Mouse (Mus musculus): ENCODE results near the gene Arid5b. TPM values are rescaled to one million over a fixed set of nuclear protein-coding genes. Genes with fewer than 3 reads are reported as not detected.

Gene Arid5b
- total and polyA plus RNA-seq, 2 experiments from 2014 or later, result 11.4 to 14.5 TPM

DNA sequence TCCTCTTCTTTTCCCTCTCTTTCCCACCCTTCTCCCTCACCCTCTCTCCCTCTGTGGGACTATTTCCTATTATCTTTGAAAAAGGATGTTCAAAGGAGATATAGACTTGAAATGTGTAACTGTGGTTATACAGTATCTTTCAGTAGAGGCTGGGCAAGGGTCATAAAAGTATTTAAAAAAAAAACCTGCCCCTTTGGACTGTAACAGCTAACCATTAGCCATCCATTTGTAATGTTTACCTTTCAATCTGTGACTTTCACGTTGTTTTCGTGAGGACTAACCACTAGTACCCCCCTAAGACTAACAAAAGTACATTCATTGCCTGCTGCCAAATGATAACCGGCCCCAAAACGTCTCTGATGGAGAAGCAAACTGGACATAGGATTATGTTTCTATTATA, 59.9 kb downstream of the Arid5b start:
- ATAC-seq (ENCODE audit: insufficient read depth, low read depth) (no peak), DNase-seq (ENCODE audit: low spot score) (no peak)
- Histone ChIP-seq H3K27ac (ENCODE audit: low read depth) (peak overlapping the region; percentile 86), H3K4me1 (ENCODE audit: control insufficient read depth, insufficient read depth) (peaks cover 21% of the 10 kb centered on the region), H3K27me3 (ENCODE audit: control insufficient read depth, insufficient read depth, low read length) (no peaks in the 10 kb centered on the region), H3K9ac (replicated peaks; ENCODE audit: low read depth, low read length) (no peak overlapping the region), H3K9me3 (replicated peaks; ENCODE audit: control insufficient read depth, low read length) (peaks cover 7% of the 10 kb centered on the region; the same call in 1 of the 2 replicates), H3K4me3 (ENCODE audit: low read depth, low read length) (no peak overlapping the region), H3K4me2 (ENCODE audit: low read depth, low read length) (no peak overlapping the region), H3K36me3 (replicated peaks; ENCODE audit: control insufficient read depth, insufficient read depth, low read length) (peaks cover 13% of the 10 kb centered on the region; the same call in 1 of the 2 replicates)
- 70% methylated on average over 4 of the region's 4 CpGs for WGBS
- TF ChIP-seq EP300 (IDR thresholded peaks at IDR 0.05; ENCODE audit: low read depth) (no peak), CTCF (IDR thresholded peaks at IDR 0.05; ENCODE audit: low read depth) (no peak)

DNA sequence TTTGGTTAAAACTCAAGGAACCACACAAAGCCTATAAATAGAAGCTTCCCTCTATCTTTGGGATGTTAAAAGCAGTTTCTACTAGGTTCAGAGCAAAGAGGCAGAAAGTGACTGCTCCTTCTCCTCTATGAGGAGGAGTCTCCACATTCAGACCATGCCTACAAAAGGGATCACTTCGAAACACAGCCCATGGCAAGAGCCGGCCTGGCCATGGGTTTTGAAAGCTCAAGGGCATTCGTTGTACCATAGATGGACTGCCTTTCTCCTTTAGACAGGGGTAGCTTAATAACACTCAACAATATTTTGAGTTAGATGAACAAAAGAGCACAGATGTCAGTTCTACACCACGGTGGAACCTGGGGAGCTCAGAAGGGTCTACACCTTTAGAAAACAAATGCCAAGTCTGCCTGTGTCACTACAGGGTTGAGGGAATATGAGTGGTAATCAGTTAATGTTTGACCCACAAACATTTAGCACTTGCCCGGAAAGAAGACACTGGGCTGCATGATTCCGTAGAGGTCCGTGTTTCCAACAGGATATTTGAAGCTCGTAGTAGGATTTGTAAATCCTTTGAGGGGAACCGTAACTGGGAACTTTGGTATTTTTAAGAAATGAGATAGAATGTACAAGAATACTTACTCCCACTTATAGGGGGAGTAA, 63.6 kb downstream of the Arid5b start:
- Histone ChIP-seq H3K9me3 (replicated peaks; ENCODE audit: control insufficient read depth, low read length) (peaks cover 7% of the 10 kb centered on the region; the same call in 1 of the 2 replicates), H3K4me3 (ENCODE audit: low read depth, low read length) (no peak overlapping the region), H3K36me3 (replicated peaks; ENCODE audit: control insufficient read depth, insufficient read depth, low read length) (peaks cover 7% of the 10 kb centered on the region; the same call in 1 of the 2 replicates), H3K4me1 (ENCODE audit: control insufficient read depth, insufficient read depth) (peaks cover 23% of the 10 kb centered on the region; the same call in 1 of the 2 replicates), H3K4me2 (ENCODE audit: low read depth, low read length) (no peak overlapping the region), H3K27ac (ENCODE audit: low read depth) (no peak overlapping the region), H3K27me3 (ENCODE audit: control insufficient read depth, insufficient read depth, low read length) (no peaks in the 10 kb centered on the region), H3K9ac (replicated peaks; ENCODE audit: low read depth, low read length) (no peak overlapping the region)
- ATAC-seq (ENCODE audit: insufficient read depth, low read depth) (no peak), DNase-seq (ENCODE audit: low spot score) (no peak)
- TF ChIP-seq EP300 (IDR thresholded peaks at IDR 0.05; ENCODE audit: low read depth) (no peak), CTCF (IDR thresholded peaks at IDR 0.05; ENCODE audit: low read depth) (no peak)
- WGBS, result 92% methylated on average over 9 of the region's 9 CpGs

- Histone ChIP-seq H3K4me2 (ENCODE audit: low read depth, low read length) (no peak overlapping the region), H3K4me1 (ENCODE audit: control insufficient read depth, insufficient read depth) (peaks cover 15% of the 10 kb centered on the region; the same call in 1 of the 2 replicates), H3K27me3 (ENCODE audit: control insufficient read depth, insufficient read depth, low read length) (no peaks in the 10 kb centered on the region), H3K36me3 (replicated peaks; ENCODE audit: control insufficient read depth, insufficient read depth, low read length) (peaks cover 4% of the 10 kb centered on the region; the same call in 1 of the 2 replicates), H3K9me3 (replicated peaks; ENCODE audit: control insufficient read depth, low read length) (peaks cover 5% of the 10 kb centered on the region; the same call in 1 of the 2 replicates), H3K27ac (ENCODE audit: low read depth) (peak overlapping the region; percentile 20; the same call in 1 of the 2 replicates), H3K9ac (replicated peaks; ENCODE audit: low read depth, low read length) (no peak overlapping the region), H3K4me3 (ENCODE audit: low read depth, low read length) (no peak overlapping the region)
- 43% methylated on average over 10 of the region's 10 CpGs for WGBS
- ATAC-seq (ENCODE audit: insufficient read depth, low read depth) (0 out of 2 replicates have a peak, but pooled peaks have one; percentile 20), DNase-seq (ENCODE audit: low spot score) (peak; percentile 31)
- TF ChIP-seq EP300 (IDR thresholded peaks at IDR 0.05; ENCODE audit: low read depth) (no peak), CTCF (IDR thresholded peaks at IDR 0.05; ENCODE audit: low read depth) (no peak)
Observed at GRCm38 (mm10) chr10:68212061-68212915, 66.3 kb downstream of the Arid5b start.

- no peak overlapping the region for H3K4me2 ChIP-seq (ENCODE audit: low read depth, low read length)
- H3K9ac ChIP-seq (replicated peaks; ENCODE audit: low read depth, low read length), result no peak overlapping the region
- no peak for TF ChIP-seq CTCF (IDR thresholded peaks at IDR 0.05; ENCODE audit: low read depth)
- no peak for TF ChIP-seq EP300 (IDR thresholded peaks at IDR 0.05; ENCODE audit: low read depth)
- H3K36me3 ChIP-seq (replicated peaks; ENCODE audit: control insufficient read depth, insufficient read depth, low read length), result no peaks in the 10 kb centered on the region
- H3K4me1 ChIP-seq (ENCODE audit: control insufficient read depth, insufficient read depth), result peaks cover 15% of the 10 kb centered on the region; the same call in 1 of the 2 replicates
- no peak overlapping the region for H3K27ac ChIP-seq (ENCODE audit: low read depth)
- 66% methylated on average over 2 of the region's 2 CpGs for WGBS
- H3K4me3 ChIP-seq (ENCODE audit: low read depth, low read length), result no peak overlapping the region
- no peaks in the 10 kb centered on the region for H3K9me3 ChIP-seq (replicated peaks; ENCODE audit: control insufficient read depth, low read length)
- no peak for ATAC-seq (ENCODE audit: insufficient read depth, low read depth)
- no peaks in the 10 kb centered on the region for H3K27me3 ChIP-seq (ENCODE audit: control insufficient read depth, insufficient read depth, low read length)
- no peak for DNase-seq (ENCODE audit: low spot score)
Observed at GRCm38 (mm10) chr10:68211514-68211913, 67.0 kb downstream of the Arid5b start.

DNA sequence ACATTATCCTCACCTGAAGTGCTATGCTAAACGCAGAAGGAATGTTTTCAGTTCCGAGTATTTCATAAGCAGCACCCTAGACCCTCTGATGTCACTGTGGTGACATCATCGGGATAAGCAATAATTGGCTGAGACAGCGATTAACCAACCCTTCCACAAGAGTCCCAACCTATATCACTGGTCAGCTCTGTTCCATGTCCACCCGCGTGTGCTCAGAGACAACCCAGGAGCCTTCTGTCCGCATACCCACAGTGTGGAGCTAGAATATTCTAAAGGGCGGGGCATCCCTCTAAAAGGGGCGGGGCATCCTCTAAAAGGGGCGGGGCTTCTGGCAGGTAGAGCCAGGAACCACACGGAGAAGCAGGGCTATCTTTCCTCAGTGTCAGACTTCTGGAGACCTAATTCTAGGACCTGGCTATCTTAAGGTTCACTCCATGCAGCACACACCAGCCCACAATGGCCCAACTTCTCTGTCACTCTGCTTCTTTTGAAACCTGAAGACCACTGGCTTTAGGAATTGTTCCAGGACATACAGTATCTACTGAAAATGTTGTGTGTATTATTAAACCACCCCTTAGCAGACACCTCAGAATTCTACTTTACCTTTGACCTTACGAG, 68.4 kb downstream of the Arid5b start:
- WGBS, result 80% methylated on average over 12 of the region's 12 CpGs

More for the DNA sequence above, 68.4 kb downstream of the Arid5b start:
- Histone ChIP-seq H3K4me3 (ENCODE audit: low read depth, low read length) (no peak overlapping the region), H3K27ac (ENCODE audit: low read depth) (no peak overlapping the region), H3K36me3 (replicated peaks; ENCODE audit: control insufficient read depth, insufficient read depth, low read length) (no peaks in the 10 kb centered on the region), H3K9ac (replicated peaks; ENCODE audit: low read depth, low read length) (no peak overlapping the region), H3K4me2 (ENCODE audit: low read depth, low read length) (no peak overlapping the region), H3K9me3 (replicated peaks; ENCODE audit: control insufficient read depth, low read length) (no peaks in the 10 kb centered on the region), H3K27me3 (ENCODE audit: control insufficient read depth, insufficient read depth, low read length) (no peaks in the 10 kb centered on the region), H3K4me1 (ENCODE audit: control insufficient read depth, insufficient read depth) (peaks cover 15% of the 10 kb centered on the region; the same call in 1 of the 2 replicates)
- no peak for DNase-seq (ENCODE audit: low spot score)
- no peak for TF ChIP-seq EP300 (IDR thresholded peaks at IDR 0.05; ENCODE audit: low read depth)
- no peak for TF ChIP-seq CTCF (IDR thresholded peaks at IDR 0.05; ENCODE audit: low read depth)
- no peak for ATAC-seq (ENCODE audit: insufficient read depth, low read depth)

Data from heart, postnatal 0 days (tissue).